Mouse (Mus musculus) left cerebral cortex, postnatal 36 days (tissue): ENCODE data around the gene Spata48. TPM values are rescaled to one million over a fixed set of nuclear protein-coding genes. Genes with fewer than 3 reads are reported as not detected.

Experiments
- DNase-seq, 2 experiments: peaks; one replicate each; pipeline ENCODE4 v3.0.0; 2021 to 2022; ENCODE audit warnings: low spot score in 2 of 2, mixed read lengths in 1 of 2
- intact Hi-C: fragments of 180-260 bp; cut with DNase I; formaldehyde crosslinking; loops from one replicate; pipeline ENCODE4 v1.15.1; 2025
- total RNA-seq, 2 experiments: library from RNA; stranded (reverse); gene quantifications; 2 replicates each; pipeline ENCODE4 v1.2.3; 2021

The Spata48 gene
- 1 to 10 TPM in 1 of 2 experiments, under 1 TPM in 1; 0.59 to 1.2 TPM for total RNA-seq

DNA sequence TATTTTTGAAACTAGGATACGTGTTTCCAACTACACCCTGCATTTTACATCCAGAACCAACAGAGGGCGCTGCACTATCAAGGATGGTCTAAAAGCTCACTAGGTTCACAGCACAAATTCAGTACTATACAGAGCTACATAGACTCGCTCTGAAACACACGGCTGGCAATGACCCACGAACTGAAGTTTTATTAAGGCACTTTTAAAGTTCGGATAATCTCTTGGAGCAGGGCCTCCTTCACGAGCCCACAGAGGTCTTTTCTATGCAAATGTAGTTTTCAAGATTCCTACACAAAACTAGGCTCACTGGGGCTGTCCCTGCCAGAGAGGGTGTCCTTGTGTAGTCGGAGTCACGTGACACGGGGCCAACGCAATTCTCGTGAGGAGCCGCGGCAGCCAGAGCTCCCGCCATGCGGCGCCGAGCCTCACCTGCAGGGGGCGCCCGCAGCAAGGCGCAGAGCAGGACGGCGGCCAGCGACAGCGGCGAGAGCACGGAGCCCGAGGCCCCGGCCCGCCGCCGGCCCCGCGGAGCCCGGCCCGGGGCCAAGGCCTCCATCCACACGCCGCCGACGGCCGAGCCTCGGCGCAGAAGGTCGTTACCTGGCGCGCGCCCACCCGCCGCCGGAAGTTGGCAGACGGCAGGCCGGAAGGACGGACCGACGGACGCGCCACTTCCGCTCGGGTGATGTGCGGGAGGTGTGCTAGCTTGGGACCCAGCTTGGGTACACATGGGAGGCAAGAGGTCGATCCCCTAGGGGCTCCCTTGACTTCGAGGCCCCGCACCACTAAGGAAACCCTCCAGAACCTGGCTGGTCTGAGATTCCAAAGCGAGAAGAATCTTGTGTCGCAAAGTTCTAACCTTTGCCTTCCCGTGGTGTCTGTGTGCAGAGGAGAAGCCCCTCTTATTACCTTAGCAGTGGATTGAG lies at the start of gene Spata48, which contains the start of gene Zpbp:
TSS of gene Spata48 (plus strand) at position 460 of the 926 bp plus-strand sequence.
TSS of gene Zpbp (minus strand) at position 774 of the 926 bp plus-strand sequence.
- intact Hi-C loops, result loop anchor here (2.0 kb wide), 1 partner anchor 327 kb away; no protein-coding TSS in a partner anchor
- DNase-seq, result peak; percentile 89 to 91

DNA sequence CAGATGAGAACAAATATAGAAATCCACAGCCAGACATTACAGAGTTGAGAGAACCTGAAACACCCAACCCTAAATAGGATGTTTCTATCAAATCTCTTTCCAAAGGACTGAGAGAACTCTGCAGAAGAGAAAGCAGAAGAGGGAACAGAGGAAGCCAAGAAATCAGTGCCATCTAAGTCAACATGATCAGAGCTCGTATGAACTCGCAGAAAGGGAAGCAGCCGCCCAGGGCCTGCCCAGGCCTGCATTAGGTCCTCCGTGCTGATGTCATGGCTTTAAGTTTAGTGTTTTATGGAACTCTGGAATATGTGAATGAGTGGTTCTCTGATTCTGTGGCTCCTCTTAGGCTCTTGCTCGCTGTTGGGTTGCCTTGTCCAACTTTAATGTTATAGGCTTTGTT lies 47.7 kb upstream of the Spata48 start:
- DNase-seq, result no peak
- intact Hi-C loops, result no loop called here

DNA sequence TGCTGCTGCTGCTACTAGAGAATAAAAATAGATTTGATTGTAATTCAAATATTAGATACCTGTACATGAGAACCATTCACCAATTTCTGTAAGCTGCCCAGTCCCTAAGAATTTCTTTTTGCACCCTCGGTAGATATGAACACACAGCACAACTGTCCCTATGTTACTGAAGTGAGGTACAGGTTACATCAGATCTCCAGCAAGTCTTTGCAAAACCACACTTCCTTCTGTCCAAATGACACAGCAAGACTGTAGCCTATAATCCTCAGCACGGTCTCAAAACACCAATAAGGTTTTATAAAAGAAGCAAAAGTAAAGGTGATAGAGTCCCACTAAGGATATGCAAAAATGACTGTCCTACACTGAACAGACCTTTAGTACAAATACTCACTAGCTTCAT lies 44.5 kb upstream of the Spata48 start:
- no peak for DNase-seq
- intact Hi-C loops, result no loop called here

DNA sequence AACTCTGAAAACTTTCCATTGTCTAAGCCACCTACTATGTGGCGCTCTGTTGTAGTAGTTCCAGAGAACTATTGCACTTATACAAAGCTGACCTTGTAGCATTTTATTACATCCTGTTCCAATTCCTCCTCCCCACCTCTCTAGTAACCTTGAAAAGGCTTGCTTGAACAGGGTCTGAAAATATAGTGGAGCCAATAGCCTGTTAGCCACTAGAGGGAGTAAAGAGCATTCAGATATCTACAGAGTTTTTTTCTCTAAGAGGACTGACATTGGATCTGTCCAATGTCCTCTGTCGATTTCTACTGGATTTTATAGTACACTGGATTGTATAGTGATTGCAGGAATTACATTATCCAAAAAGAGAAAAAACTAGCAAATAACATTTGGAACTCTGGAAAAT lies 6.9 kb upstream of the Spata48 start:
- no peak for DNase-seq
- intact Hi-C loops, result no loop called here

DNA sequence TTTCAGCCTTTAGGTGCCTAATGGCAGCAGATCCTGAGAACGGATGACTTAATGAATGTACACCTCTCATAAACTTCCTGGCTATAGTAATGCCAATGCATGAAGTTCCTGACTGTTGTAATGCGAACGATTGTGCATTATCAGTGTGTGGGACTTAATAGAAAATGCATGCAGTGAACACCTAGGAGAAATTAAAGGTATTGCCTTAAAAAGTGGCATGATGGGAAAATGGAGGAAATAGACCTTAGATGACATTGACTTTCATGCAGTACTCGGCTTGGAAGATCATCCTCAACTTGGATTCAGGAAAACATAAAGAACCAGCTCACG lies 632 bp downstream of the Spata48 start:
- intact Hi-C loops, result no loop called here
- DNase-seq, result no peak

DNA sequence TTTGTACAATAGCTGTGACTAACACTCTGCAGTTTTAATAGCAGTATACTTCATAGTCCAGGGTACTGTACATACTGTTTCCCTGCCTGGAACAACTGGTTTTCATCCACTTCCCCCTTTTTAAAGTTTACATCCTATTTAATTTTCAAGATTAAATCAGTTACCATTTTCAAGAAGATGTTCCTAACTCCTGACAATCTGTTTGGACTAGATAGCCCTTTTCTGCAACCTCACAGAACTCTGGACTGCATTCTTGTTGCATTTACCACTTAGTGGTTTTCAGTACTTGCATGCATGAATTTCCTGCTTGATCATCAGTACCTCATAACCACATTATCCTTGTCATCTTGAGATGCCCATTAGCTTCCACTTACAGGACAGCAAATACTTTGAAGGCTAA lies 7.0 kb downstream of the Spata48 start:
- intact Hi-C loops, result no loop called here

DNA sequence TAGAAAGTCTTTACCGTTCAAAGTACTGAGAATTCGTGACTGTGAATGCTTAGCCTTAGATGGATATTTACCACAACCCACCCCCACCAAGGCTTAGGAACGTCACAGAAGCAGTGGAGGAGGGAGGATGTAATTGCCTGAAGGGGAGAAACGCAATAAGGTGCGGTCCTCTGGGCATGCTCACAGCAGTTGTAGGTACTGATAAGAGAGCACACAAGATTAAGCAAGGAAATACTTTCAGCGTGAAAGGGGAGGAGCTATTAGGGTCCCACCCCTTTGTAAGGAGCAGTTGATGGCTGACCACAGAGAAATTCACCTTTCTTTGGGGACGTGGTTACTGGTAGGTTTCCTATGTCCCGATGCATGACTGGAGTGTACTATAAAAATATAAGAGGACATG lies 22.5 kb downstream of the Spata48 start:
- intact Hi-C loops, result no loop called here
- no peak for DNase-seq

More for the DNA sequence above, 7.0 kb downstream of the Spata48 start:
- DNase-seq, result no peak

DNA sequence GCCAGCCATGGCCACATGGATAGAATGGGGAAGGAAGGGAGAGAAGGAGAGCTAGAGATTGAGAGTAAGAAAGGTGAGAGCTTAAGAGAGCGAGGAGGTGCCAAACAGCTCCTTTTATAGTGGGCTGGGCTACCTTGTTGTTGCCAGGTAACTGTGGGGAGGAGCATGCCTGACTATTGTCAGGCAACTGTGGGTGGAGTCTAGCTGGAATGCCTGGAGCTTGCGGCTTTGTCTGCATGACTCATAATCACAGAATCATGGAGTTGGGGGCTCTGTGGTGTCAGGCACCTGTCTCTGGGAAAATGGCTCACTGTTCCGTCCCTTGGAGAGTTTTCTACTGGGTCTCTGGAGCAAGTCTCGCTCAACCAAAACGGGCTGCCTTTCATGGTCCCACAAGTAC lies 30.1 kb downstream of the Spata48 start:
- intact Hi-C loops, result no loop called here

DNA sequence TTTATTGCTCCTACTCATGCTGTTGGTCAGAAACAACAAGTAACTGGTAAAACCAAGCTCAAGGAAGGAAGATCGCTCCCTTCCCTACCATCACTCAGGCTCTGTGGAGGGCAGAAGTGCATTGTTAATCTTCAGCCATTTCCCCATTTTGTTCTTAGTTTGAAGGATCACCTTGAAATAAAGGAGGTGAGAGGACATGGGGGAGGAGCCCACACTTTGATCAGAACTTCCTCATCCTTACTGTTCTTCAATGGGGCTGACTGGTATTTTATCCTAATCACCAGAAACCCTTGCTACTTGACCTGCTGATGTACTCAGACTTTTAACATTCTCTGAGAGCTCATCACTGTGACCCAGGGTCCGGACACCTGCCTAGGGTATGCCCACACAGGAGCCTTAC lies 33.8 kb downstream of the Spata48 start:
- intact Hi-C loops, result no loop called here
- no peak for DNase-seq

More for the DNA sequence above, 30.1 kb downstream of the Spata48 start:
- DNase-seq, result no peak

DNA sequence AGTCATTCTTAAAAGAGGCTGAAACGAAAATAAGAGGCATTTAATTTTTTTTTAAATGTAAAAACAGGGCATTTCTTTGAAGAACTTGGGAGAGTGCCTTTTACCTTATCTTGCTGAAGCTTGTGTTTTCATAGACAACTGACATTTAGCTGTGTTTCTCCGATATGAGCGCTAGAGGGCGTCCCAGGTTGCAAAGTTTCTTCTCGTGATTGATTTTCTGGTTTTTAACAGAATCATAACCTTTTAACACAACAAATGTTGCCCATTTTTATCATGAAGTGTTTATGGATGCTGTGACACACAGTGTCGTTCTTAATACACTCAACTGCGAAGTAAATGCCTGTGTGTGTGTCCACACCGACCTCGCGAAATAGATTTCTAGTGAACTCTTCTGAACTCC lies 38.0 kb downstream of the Spata48 start:
- intact Hi-C loops, result loop anchor here (1.0 kb wide), 1 partner anchor 288 kb away; no protein-coding TSS in a partner anchor
- DNase-seq, result peak in 1 of 2 experiments; percentile 10

DNA sequence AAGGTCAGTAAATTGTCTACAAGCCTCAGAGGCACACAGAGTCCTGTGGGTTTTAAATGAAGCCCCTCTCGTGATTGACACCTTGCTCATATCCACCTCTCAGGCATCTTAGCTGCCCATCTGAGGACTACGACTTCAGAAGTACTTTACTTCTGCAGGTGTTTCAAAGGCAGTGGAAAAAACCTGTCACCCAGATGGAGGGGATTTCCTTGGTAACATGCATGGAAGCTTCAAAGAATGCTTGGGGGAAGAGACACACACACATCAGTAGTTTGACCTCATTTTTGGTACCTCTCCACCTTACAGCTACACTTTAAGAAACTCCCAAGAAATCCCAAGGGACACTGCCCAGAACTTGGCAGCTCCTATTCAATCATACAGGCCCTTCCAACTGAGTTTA lies 44.3 kb downstream of the Spata48 start:
- intact Hi-C loops, result no loop called here
- no peak for DNase-seq

DNA sequence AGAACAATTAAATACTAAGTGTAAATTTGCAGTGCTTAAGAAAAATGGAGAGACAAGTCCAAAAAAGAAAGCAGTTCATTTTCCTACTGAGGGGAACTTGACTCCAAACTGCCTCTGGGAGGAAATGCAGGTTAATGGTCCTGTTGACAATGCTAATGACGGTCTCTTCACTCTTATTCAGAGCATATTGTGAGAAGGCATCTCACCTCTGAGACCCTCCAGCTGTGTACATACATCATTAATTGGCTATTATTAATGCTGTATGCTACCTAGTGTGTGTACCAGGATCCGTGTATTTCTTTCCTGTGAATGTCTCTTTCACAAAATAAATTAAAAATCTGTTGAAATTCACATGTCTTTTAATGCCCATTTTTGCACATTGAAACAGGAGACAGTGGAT lies 47.5 kb downstream of the Spata48 start:
- intact Hi-C loops, result no loop called here
- DNase-seq, result no peak

DNA sequence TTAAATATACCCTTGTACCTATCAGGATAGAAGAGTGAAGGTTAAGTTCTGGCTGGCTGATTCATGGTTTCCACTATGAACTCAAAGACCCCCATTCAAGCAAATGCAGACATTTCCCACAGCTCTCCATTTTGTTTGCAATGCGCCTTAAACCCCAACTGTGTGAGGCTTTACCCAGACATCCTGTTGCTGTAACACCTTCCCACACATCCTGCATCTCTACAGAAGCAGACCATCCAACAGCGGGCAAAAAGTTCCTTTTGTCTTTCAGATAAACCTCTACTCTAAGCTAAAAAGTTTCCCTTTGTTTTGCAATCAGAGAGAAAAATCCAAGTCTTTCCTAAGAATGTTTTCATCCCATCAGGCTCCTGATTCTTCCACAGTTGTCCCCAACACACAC lies 50.2 kb downstream of the Spata48 start:
- intact Hi-C loops, result no loop called here
- DNase-seq, result no peak

DNA sequence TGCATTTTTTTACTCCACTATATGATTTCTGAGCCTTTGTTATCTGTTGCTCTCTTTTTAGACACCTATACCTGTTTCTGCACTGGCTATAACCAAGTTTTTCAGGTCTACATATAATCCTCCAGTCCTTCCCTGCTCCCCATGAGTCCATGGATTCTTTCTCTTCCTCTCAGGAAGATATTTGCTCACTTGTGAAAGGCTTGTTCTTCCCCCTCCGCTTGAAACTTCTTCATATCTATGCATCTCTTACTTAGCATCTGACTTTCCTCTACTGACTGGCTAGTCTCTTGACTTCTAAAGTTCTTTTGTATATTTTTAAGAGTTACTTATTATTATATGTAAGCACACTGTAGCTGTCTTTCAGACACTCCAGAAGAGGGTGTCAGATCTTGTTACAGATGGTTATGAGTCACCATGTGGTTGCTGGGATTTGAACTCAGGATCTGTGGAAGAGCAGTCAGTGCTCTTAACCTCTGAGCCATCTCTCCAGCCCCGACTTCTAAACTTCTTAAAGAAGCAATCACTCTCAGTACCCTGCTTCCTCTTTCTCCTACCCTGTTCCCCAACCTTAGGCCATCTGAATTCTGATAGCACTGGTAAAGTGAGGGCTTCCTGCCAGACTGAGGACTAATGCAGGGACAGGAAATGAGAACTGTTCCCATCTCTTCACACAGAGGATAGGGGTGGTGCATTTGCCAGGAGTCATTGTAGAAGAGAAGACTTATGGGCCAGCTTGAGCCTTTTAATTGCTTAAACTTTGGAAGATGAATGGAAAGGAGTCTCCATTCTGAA lies 51.3 kb downstream of the Spata48 start:
- intact Hi-C loops, result no loop called here
- DNase-seq, result no peak

DNA sequence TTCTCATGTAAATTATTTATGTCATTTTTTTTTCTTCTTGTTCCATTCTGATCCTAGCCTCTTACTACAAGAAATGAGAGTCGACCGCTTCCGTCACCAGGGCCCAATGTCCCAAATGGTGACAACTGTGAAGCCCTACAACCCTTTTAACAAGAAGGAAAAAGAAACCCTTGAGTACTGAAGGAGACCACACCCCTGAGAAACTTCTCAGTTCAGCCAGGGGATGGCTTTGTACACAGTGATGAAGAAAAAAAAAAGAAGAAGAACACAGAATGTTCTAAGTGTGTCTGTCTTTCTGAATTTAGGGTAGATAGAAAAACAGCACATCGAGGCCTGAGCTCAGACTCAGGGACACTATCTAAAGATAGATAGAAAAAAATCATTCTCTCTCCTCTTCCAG lies 53.0 kb downstream of the Spata48 start:
- no peak for DNase-seq

DNA sequence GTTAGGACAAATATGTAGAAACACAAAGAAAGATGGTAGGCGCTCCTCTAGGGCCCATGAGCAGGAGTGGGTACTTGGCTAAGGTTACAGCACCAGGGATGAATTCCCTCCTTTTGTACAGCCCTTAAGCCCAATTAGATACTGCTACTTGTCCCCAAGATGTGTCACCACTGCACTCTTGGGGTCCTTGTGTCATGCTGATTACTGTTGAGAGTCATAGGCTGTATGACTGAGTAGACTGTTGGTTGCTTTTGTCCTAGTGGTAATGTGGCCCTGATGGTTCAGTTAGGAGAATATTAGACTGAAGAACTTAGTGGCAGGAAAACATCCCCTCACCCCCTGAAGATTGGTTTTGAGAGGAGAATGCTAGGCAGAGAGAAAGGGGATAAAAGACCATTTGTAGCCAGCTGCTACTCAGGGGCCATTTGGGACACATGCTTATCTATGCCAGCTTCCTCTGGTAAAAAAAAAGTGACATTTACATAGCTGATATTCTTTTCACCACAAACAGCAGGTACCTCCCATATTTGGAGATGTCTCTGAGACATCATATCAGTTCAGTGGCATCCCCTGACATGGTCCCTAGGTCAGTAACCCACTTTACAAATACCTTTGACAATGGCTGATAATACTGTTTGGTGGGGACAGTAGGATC lies 56.0 kb downstream of the Spata48 start:
- intact Hi-C loops, result no loop called here
- DNase-seq, result no peak

More for the DNA sequence above, 53.0 kb downstream of the Spata48 start:
- intact Hi-C loops, result no loop called here

DNA sequence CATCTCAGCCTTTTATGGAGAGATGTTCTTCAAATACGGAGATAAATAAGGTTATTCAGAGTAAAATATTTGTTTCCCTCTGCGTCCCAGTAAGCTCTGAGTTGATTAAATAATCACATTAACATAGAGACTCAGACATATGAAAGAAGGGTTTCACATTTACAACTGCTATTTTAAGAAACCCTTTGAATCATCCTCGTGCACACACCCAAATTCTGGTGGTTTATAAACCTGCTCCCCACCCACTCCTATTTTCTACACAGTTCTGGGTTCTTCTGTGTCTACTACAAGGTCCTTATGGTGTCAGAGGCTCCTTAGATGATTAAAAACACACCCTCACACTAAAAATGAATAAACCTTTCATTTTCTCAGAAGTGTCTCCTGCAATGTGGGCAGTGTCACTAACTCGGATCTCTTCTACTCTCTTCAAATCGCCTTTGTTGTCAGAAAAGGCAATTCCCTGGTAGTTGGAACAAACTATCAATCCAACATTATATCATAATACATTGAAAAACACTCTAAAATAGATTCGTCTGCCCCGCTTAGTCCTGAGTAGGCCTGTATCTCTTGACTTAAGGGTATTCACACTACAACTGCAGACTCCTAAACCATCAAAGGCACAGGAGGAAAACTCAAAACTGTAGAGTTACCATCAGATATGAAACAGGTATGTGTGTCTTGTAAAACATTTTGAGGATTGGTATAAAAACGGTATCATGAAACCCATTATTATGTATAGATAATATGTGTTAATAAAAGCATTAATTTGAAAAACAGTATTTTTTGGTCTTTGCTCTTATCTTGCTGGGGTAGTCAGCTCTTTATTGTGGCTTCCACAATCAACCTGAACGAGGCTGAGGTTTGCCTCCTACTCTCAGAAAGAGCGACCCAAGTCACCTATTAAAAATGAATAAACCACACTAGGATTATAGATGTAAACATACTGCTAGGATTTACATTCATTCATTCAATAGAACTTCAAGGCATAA lies 57.7 kb downstream of the Spata48 start:
- DNase-seq, result no peak
- intact Hi-C loops, result no loop called here

DNA sequence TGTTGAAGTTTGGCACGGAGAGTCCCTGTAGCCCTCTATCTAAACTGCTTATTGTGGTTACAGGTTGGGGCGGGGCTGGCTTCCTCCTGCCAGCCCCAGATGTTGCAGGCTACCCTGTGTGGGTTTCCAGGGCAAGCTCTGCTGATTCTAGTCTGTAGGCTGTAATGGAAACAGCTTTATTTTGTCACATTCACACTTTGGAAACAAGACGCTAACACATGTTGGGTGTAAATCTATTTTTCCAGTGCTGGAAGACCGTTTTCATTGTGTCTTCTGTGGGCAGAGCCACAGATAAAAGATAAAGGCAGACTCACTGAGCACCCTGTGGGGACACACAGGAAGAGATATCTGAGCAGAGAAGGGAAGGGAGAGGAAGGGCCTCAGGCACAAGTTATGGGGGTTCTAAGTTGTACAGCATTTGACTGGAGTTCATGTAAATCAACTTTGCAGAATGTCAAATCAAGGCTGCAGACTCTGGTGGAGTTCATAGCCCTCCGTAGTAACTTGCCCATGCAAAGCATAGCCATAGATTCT lies 60.1 kb downstream of the Spata48 start:
- intact Hi-C loops, result no loop called here
- DNase-seq, result no peak

DNA sequence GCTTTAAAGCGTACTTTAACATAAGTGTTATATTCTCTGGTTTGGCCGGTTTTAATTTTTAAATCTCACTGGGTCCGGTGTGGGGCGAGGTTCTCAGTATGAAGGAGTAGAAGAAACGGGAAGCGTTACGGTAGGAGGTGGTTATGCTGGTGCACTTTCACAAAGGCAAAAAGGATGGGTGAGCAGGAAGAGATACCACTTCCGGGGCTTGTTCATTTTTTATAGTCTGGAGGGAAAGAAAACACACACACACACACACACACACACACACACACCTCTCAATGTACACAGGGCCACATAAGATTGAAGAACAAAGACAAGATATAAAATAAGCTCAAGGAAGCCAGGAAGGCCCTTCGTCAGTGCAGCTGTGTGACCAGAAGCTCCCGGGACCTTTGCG lies 66.9 kb downstream of the Spata48 start:
- no peak for DNase-seq
- intact Hi-C loops, result no loop called here
